Mouse (Mus musculus) limb, embryonic 13.5 days (tissue): ENCODE measurements at regions not wholly inside any gene's neighbourhood (a gene's known extent, or its start where the extent isn't known, plus 50 kb on each side); places are given as distances from the start of the nearest gene placed in this dataset.
A peak's percentile ranks its signal among the peaks of the same experiment; 100 is the strongest.

Experiments
- ATAC-seq: fragments of 200-750 bp; cut with Nextera tagmentation; 2 replicates; pipeline ENCODE4 v1.8.0; 2017; ENCODE audit warnings: low read depth, moderate number of reproducible peaks, moderate TSS enrichment; ENCODE audit not compliant: low FRiP score
- H3K27ac ChIP-seq: fragments of 300-500 bp; sonication (generic); 2 replicates; pipeline ENCODE4 v1.5.1; 2015; ENCODE audit warnings: inconsistent platforms, mild to moderate bottlenecking, moderate library complexity
- H3K27me3 ChIP-seq: fragments of 300-500 bp; sonication (generic); 2 replicates; pipeline ENCODE4 v1.6.1; 2015; ENCODE audit warnings: mild to moderate bottlenecking, inconsistent platforms
- H3K36me3 ChIP-seq: fragments of 300-500 bp; sonication (generic); 2 replicates; pipeline ENCODE4 v1.6.1; 2015; ENCODE audit warnings: inconsistent platforms, mild to moderate bottlenecking, moderate library complexity
- H3K4me1 ChIP-seq: fragments of 300-500 bp; sonication (generic); 2 replicates; pipeline ENCODE4 v1.6.1; 2015; ENCODE audit warnings: inconsistent platforms
- H3K4me2 ChIP-seq: fragments of 300-500 bp; sonication (generic); replicated peaks from 2 replicates; pipeline ENCODE4 v1.6.1; 2015; ENCODE audit warnings: inconsistent platforms, mild to moderate bottlenecking, moderate library complexity
- H3K4me3 ChIP-seq: fragments of 300-500 bp; sonication (generic); 2 replicates; pipeline ENCODE4 v1.5.1; 2015; ENCODE audit warnings: moderate library complexity, mild to moderate bottlenecking, inconsistent platforms
- H3K9ac ChIP-seq: fragments of 300-500 bp; sonication (generic); 2 replicates; pipeline ENCODE4 v1.6.1; 2015; ENCODE audit warnings: mild to moderate bottlenecking, inconsistent platforms
- H3K9me3 ChIP-seq: fragments of 300-500 bp; sonication (generic); 2 replicates; pipeline ENCODE4 v1.6.1; 2016; ENCODE audit warnings: inconsistent platforms
- WGBS: fragments of 180-500 bp; shearing (Covaris S2); methylation state at CpG from one replicate; pipeline ENCODE4 v1.1.7; 2015; 5-methylcytosine and 5-hydroxymethylcytosine counted together

- Histone ChIP-seq H3K4me3 (no peak overlapping the region), H3K36me3 (no peaks in the 10 kb centered on the region), H3K27ac (no peak overlapping the region), H3K9me3 (no peaks in the 10 kb centered on the region), H3K9ac (no peak overlapping the region), H3K4me1 (no peaks in the 10 kb centered on the region), H3K4me2 (no peak overlapping the region), H3K27me3 (no peaks in the 10 kb centered on the region)
- WGBS: 79% methylated on average over 2 of the region's 2 CpGs
- no peak for ATAC-seq
These were observed 135.6 kb upstream of the Pls3 start for GRCm38 (mm10) chrX:76010631-76011030.

GRCm38 (mm10) chrX:75978562-75978961 lies 103.6 kb upstream of the Pls3 start:
- no peak overlapping the region for H3K4me3 ChIP-seq
- WGBS: 27% methylated on average over 3 of the region's 3 CpGs
- ATAC-seq: peak; percentile 81; the same call in 1 of the 2 replicates

GRCm38 (mm10) chrX:75974671-75975070 lies 99.7 kb upstream of the Pls3 start:
- no peaks in the 10 kb centered on the region for H3K4me1 ChIP-seq
- no peaks in the 10 kb centered on the region for H3K27me3 ChIP-seq
- H3K4me3 ChIP-seq: no peak overlapping the region
- WGBS: 40% methylated on average over 4 of the region's 4 CpGs
- H3K4me2 ChIP-seq: no peak overlapping the region
- H3K9ac ChIP-seq: no peak overlapping the region
- ATAC-seq: no peak
- H3K36me3 ChIP-seq: no peaks in the 10 kb centered on the region
- H3K9me3 ChIP-seq: no peaks in the 10 kb centered on the region
- H3K27ac ChIP-seq: no peak overlapping the region

More at GRCm38 (mm10) chrX:75978562-75978961, 103.6 kb upstream of the Pls3 start:
- no peak overlapping the region for H3K9ac ChIP-seq
- H3K27ac ChIP-seq: no peak overlapping the region
- H3K4me2 ChIP-seq: no peak overlapping the region
- H3K9me3 ChIP-seq: no peaks in the 10 kb centered on the region
- no peaks in the 10 kb centered on the region for H3K36me3 ChIP-seq
- no peaks in the 10 kb centered on the region for H3K4me1 ChIP-seq
- H3K27me3 ChIP-seq: no peaks in the 10 kb centered on the region

- no peak overlapping the region for H3K4me3 ChIP-seq
- no peaks in the 10 kb centered on the region for H3K9me3 ChIP-seq
- H3K4me2 ChIP-seq: no peak overlapping the region
- H3K4me1 ChIP-seq: no peaks in the 10 kb centered on the region
- no peak overlapping the region for H3K9ac ChIP-seq
- H3K27me3 ChIP-seq: no peaks in the 10 kb centered on the region
- H3K36me3 ChIP-seq: no peaks in the 10 kb centered on the region
- no peak for ATAC-seq
- H3K27ac ChIP-seq: no peak overlapping the region
These were observed 74.7 kb upstream of the Pls3 start for GRCm38 (mm10) chrX:75949694-75950093.

GRCm38 (mm10) chrX:75928903-75929302 lies 53.9 kb upstream of the Pls3 start:
- Histone ChIP-seq H3K27me3 (no peaks in the 10 kb centered on the region), H3K36me3 (no peaks in the 10 kb centered on the region), H3K9ac (no peak overlapping the region), H3K4me3 (no peak overlapping the region), H3K4me1 (no peaks in the 10 kb centered on the region), H3K4me2 (no peak overlapping the region), H3K9me3 (no peaks in the 10 kb centered on the region), H3K27ac (no peak overlapping the region)
- 88% methylated on average over 3 of the region's 3 CpGs for WGBS
- ATAC-seq: no peak
